Comparison of ENCODE assay signal across 8 mouse cellular contexts in genomic region chr6:54325246-54325885, GRCm38 (mm10). TPM values are rescaled to one million over a fixed set of nuclear protein-coding genes. Genes with fewer than 3 reads are reported as not detected.
A peak's percentile ranks its signal among the peaks of the same experiment; 100 is the strongest.
DNase-seq lines count a peak whose midpoint lies in the region; ATAC-seq and TF ChIP-seq lines count a peak whose summit lies in the region.

Prr15 (plus strand) TSS chr6:54325835.

- no peaks in the 10 kb centered on the region for H3K9me3 ChIP-seq in intestine, postnatal 0 days (ENCODE audit: control insufficient read depth)
- no peaks in the 10 kb centered on the region for H3K9me3 ChIP-seq in neural tube, embryonic 12.5 days

- H3K36me3 ChIP-seq in intestine, postnatal 0 days (ENCODE audit: control insufficient read depth, insufficient read depth), result no peaks in the 10 kb centered on the region
- no peaks in the 10 kb centered on the region for H3K36me3 ChIP-seq in neural tube, embryonic 12.5 days

- TF ChIP-seq POLR2A in embryonic fibroblast, embryonic 13.5 days (IDR thresholded peaks at IDR 0.05; ENCODE audit: low read depth, low read length), result no peak

- peak within 1 kb of the TSS; percentile 68; the same call in 1 of the 2 replicates for H3K9ac ChIP-seq in intestine, postnatal 0 days (ENCODE audit: low read depth, low read length)
- peak within 1 kb of the TSS; percentile 47; the same call in 1 of the 2 replicates for H3K9ac ChIP-seq in neural tube, embryonic 12.5 days

- H3K27ac ChIP-seq in layer of hippocampus, adult 2 months, result no peak within 1 kb of the TSS
- H3K27ac ChIP-seq in embryonic fibroblast, embryonic 13.5 days (ENCODE audit: insufficient read depth, low read length), result no peak within 1 kb of the TSS
- H3K27ac ChIP-seq in intestine, postnatal 0 days (ENCODE audit: low read depth, low read length), result peak within 1 kb of the TSS; percentile 92
- no peak within 1 kb of the TSS for H3K27ac ChIP-seq in neural tube, embryonic 12.5 days

- H3K4me3 ChIP-seq in layer of hippocampus, adult 2 months, result peak within 1 kb of the TSS; percentile 65
- peak within 1 kb of the TSS; percentile 35 for H3K4me3 ChIP-seq in embryonic fibroblast, embryonic 13.5 days (ENCODE audit: insufficient read depth, low read length)
- H3K4me3 ChIP-seq in intestine, postnatal 0 days (ENCODE audit: low read depth, low read length), result peak within 1 kb of the TSS; percentile 57
- peak within 1 kb of the TSS; percentile 46 for H3K4me3 ChIP-seq in neural tube, embryonic 12.5 days

- DNase-seq in layer of hippocampus, adult 2 months (ENCODE audit: low spot score in 2 of 2), result no peak
- DNase-seq in layer of hippocampus, adult 11-12 months (ENCODE audit: low spot score), result no peak
- no peak for DNase-seq in gastrocnemius, postnatal 4 days (ENCODE audit: low spot score in 2 of 2)
- no peak for DNase-seq in layer of hippocampus, postnatal 14 days (ENCODE audit: low spot score in 2 of 2)

- peak within 1 kb of the TSS; percentile 91 for H3K4me2 ChIP-seq in intestine, postnatal 0 days (replicated peaks; ENCODE audit: low read depth)
- peak within 1 kb of the TSS; percentile 97 for H3K4me2 ChIP-seq in neural tube, embryonic 12.5 days (replicated peaks)

- ATAC-seq in intestine, postnatal 0 days, result no peak
- ATAC-seq in neural tube, embryonic 12.5 days (ENCODE audit: low FRiP score, low read depth), result no peak
- ATAC-seq in monocyte, adult 5-6 weeks (replicated peaks; ENCODE audit: insufficient number of reproducible peaks, low FRiP score, low TSS enrichment, poor library complexity, severe bottlenecking), result no peak

- 38% methylated on average over 3 of the region's 3 CpGs for WGBS in intestine, postnatal 0 days
- WGBS in neural tube, embryonic 12.5 days, result 60% methylated on average over 3 of the region's 3 CpGs

- peaks cover 2% of the 10 kb centered on the region; the same call in 1 of the 2 replicates for H3K4me1 ChIP-seq in embryonic fibroblast, embryonic 13.5 days (ENCODE audit: control insufficient read depth, insufficient read depth, low read length)
- H3K4me1 ChIP-seq in intestine, postnatal 0 days (replicated peaks; ENCODE audit: control insufficient read depth, insufficient read depth, low read length), result no peaks in the 10 kb centered on the region; the same call in 1 of the 2 replicates
- H3K4me1 ChIP-seq in neural tube, embryonic 12.5 days, result peaks cover 16% of the 10 kb centered on the region

- H3K27me3 ChIP-seq in intestine, postnatal 0 days (replicated peaks; ENCODE audit: control insufficient read depth, insufficient read depth, low read length), result no peaks in the 10 kb centered on the region
- H3K27me3 ChIP-seq in neural tube, embryonic 12.5 days (replicated peaks), result peaks cover 49% of the 10 kb centered on the region

- TF ChIP-seq CTCF in layer of hippocampus, adult 2 months (conservative IDR thresholded peaks at IDR 0.05), result no peak
- TF ChIP-seq CTCF in embryonic fibroblast, embryonic 13.5 days (IDR thresholded peaks at IDR 0.05; ENCODE audit: borderline replicate concordance, insufficient read depth, low read length), result no peak
- TF ChIP-seq CTCF in intestine, postnatal 0 days (IDR thresholded peaks at IDR 0.05; ENCODE audit: low read depth), result no peak

RNA-seq across cellular contexts. Expression of gene Prr15, which starts in this region (rescaled TPM):
- 1 to 10 TPM in 1 of 2 experiments, under 1 TPM in 1; 0.76 to 1.2 TPM for total RNA-seq in layer of hippocampus, adult 2 months (2021)
- 0.35 TPM in 1 of 2 replicates, not detected in the other for polyA plus RNA-seq in embryonic fibroblast, embryonic 13.5 days (2011; ENCODE audit: insufficient read length, low read depth, missing spikeins)
- polyA plus RNA-seq in intestine, postnatal 0 days (2015; fragmentation: Nextera tagmentation; extraction: Ambion mirVana), result 47.4 and 52.3 TPM in 2 replicates
- polyA plus RNA-seq in neural tube, embryonic 12.5 days (2016; fragmentation: Nextera tagmentation; extraction: Ambion mirVana), result 0.49 and 0.82 TPM in 2 replicates
- 1 to 10 TPM; 1.3 TPM for total RNA-seq in gastrocnemius, postnatal 4 days (2021)
- total RNA-seq in layer of hippocampus, postnatal 14 days (2021), result under 1 TPM; 0.62 to 0.99 TPM
- 0.58 to 0.75 TPM in 2 of 3 replicates, not detected in the other for total RNA-seq in monocyte, adult 5-6 weeks (2017)

Comparison
In these comparisons a context has a peak if more than half of its experiments do, and no peak if none do; other contexts are left out.
1. RNA of gene Prr15 (polyA plus RNA-seq): 47.4 to 52.3 TPM in intestine, postnatal 0 days; 0.49 to 0.82 TPM in neural tube, embryonic 12.5 days and 0.35 TPM in embryonic fibroblast, embryonic 13.5 days; every median in the first group is over 10 times any median in the second.
2. Peak in every context shown above with its lines, with median percentiles within 50 percentile points of each other: H3K4me3 ChIP-seq.